In genomic region chr4:47351386-47352049, GRCm38 (mm10) we compare ENCODE assay signal across 8 mouse cellular contexts. TPM values are rescaled to one million over a fixed set of nuclear protein-coding genes. Genes with fewer than 3 reads are reported as not detected.
DNase-seq lines count a peak whose midpoint lies in the region; ATAC-seq and TF ChIP-seq lines count a peak whose summit lies in the region.

No protein-coding gene starts in this region.

- peak overlapping the region; percentile 87 for H3K4me2 ChIP-seq in heart, embryonic 11.5 days
- H3K4me2 ChIP-seq in kidney, embryonic 15.5 days: peak overlapping the region; percentile 94
- peak overlapping the region; percentile 98 for H3K4me2 ChIP-seq in lung, embryonic 16.5 days (ENCODE audit: low read depth, low read length)

- peaks cover 31% of the 10 kb centered on the region for H3K27me3 ChIP-seq in E14TG2a.4 (ENCODE audit: insufficient read depth, low read length)
- H3K27me3 ChIP-seq in heart, embryonic 11.5 days (ENCODE audit: control insufficient read depth, insufficient read depth, low read length): no peaks in the 10 kb centered on the region
- H3K27me3 ChIP-seq in kidney, embryonic 15.5 days: no peaks in the 10 kb centered on the region
- H3K27me3 ChIP-seq in lung, embryonic 16.5 days (ENCODE audit: control insufficient read depth, insufficient read depth, low read depth, low read length): no peaks in the 10 kb centered on the region

- WGBS in heart, embryonic 11.5 days (ENCODE audit: insufficient replicate concordance): 23% methylated on average over 9 of the region's 9 CpGs
- 18% methylated on average over 9 of the region's 9 CpGs for WGBS in kidney, embryonic 15.5 days
- WGBS in lung, embryonic 16.5 days: 18% methylated on average over 9 of the region's 9 CpGs

- no peaks in the 10 kb centered on the region for H3K9me3 ChIP-seq in E14TG2a.4 (ENCODE audit: low read length)
- no peaks in the 10 kb centered on the region for H3K9me3 ChIP-seq in heart, embryonic 11.5 days (replicated peaks; ENCODE audit: control insufficient read depth, low read length)
- no peaks in the 10 kb centered on the region for H3K9me3 ChIP-seq in kidney, embryonic 15.5 days (replicated peaks)
- no peaks in the 10 kb centered on the region for H3K9me3 ChIP-seq in lung, embryonic 16.5 days (ENCODE audit: control insufficient read depth, low read length)

- peak; percentile 19 for TF ChIP-seq CTCF in E14TG2a.4 (conservative IDR thresholded peaks at IDR 0.05; ENCODE audit: low read length)

- H3K27ac ChIP-seq in heart, embryonic 11.5 days (ENCODE audit: low read depth, low read length): no peak overlapping the region
- peak overlapping the region; percentile 90 for H3K27ac ChIP-seq in kidney, embryonic 15.5 days
- no peak overlapping the region for H3K27ac ChIP-seq in lung, embryonic 16.5 days (ENCODE audit: low read length)

- H3K9ac ChIP-seq in heart, embryonic 11.5 days (ENCODE audit: low read depth, low read length): peak overlapping the region; percentile 84; the same call in 1 of the 2 replicates
- H3K9ac ChIP-seq in kidney, embryonic 15.5 days: peak overlapping the region; percentile 70
- peak overlapping the region; percentile 80 for H3K9ac ChIP-seq in lung, embryonic 16.5 days (ENCODE audit: low read length)

- DNase-seq in 3T3-L1 (ENCODE audit: low read depth, low spot score): peak; percentile 60
- DNase-seq in cerebellum, postnatal 10 days: peak; percentile 63 to 65
- no peak for DNase-seq in adipocyte (ENCODE audit: low spot score)

- peaks cover 26% of the 10 kb centered on the region for H3K4me1 ChIP-seq in E14TG2a.4 (replicated peaks; ENCODE audit: low read depth, low read length)
- 0 out of 2 replicates have a peak, but pooled peaks cover 6% of the 10 kb centered on the region for H3K4me1 ChIP-seq in heart, embryonic 11.5 days (ENCODE audit: control insufficient read depth, insufficient read depth, low read length)
- peaks cover 35% of the 10 kb centered on the region for H3K4me1 ChIP-seq in kidney, embryonic 15.5 days
- H3K4me1 ChIP-seq in lung, embryonic 16.5 days (replicated peaks; ENCODE audit: control insufficient read depth, insufficient read depth, low read length): peaks cover 12% of the 10 kb centered on the region

- H3K36me3 ChIP-seq in E14TG2a.4 (ENCODE audit: insufficient read depth, low read length): no peaks in the 10 kb centered on the region
- H3K36me3 ChIP-seq in heart, embryonic 11.5 days (ENCODE audit: control insufficient read depth, insufficient read depth, low read length): no peaks in the 10 kb centered on the region
- no peaks in the 10 kb centered on the region for H3K36me3 ChIP-seq in kidney, embryonic 15.5 days
- no peaks in the 10 kb centered on the region for H3K36me3 ChIP-seq in lung, embryonic 16.5 days (ENCODE audit: control insufficient read depth, insufficient read depth, low read length)

- H3K4me3 ChIP-seq in E14TG2a.4 (replicated peaks; ENCODE audit: low read length): peak overlapping the region; percentile 88
- H3K4me3 ChIP-seq in heart, embryonic 11.5 days (ENCODE audit: low read depth, low read length): peak overlapping the region; percentile 77
- H3K4me3 ChIP-seq in kidney, embryonic 15.5 days (replicated peaks): peak overlapping the region; percentile 84
- peak overlapping the region; percentile 79 for H3K4me3 ChIP-seq in lung, embryonic 16.5 days (ENCODE audit: low read length)

- no peak for ATAC-seq in heart, embryonic 11.5 days (replicated peaks; ENCODE audit: insufficient number of reproducible peaks, low FRiP score, low TSS enrichment)
- 0 out of 2 replicates have a peak, but pooled peaks have one; percentile 4 for ATAC-seq in kidney, embryonic 15.5 days (replicated peaks; ENCODE audit: low FRiP score)
- no peak for ATAC-seq in lung, embryonic 16.5 days (ENCODE audit: low read depth)
- ATAC-seq in neutrophil, adult 5-6 weeks (ENCODE audit: extremely low read depth, insufficient number of reproducible peaks, low FRiP score, poor library complexity, severe bottlenecking): peak; percentile 64; the same call in 1 of the 2 replicates

RNA-seq across cellular contexts. Expression of gene Tgfbr1, which starts 1.5 kb away (rescaled TPM):
- 36.8 and 49.2 TPM in 2 replicates for polyA plus RNA-seq in heart, embryonic 11.5 days (2014; fragmentation: Nextera tagmentation; extraction: Ambion mirVana)
- 45.2 and 45.5 TPM in 2 replicates for polyA plus RNA-seq in kidney, embryonic 15.5 days (2015; fragmentation: Nextera tagmentation; extraction: Ambion mirVana)
- 25.9 and 27.7 TPM in 2 replicates for polyA plus RNA-seq in lung, embryonic 16.5 days (2015; fragmentation: Nextera tagmentation; extraction: Ambion mirVana)
- total RNA-seq in neutrophil, adult 5-6 weeks (2017): 47.7 and 51.8 TPM in 2 replicates

Comparison
In these comparisons a context has a peak if more than half of its experiments do, and no peak if none do; other contexts are left out.
1. ATAC-seq: peak in kidney, embryonic 15.5 days (single experiment) and neutrophil, adult 5-6 weeks (single experiment); none in heart, embryonic 11.5 days (single experiment) and lung, embryonic 16.5 days (single experiment).
2. Peak in every context shown above with its lines, with median percentiles within 50 percentile points of each other: H3K4me3 ChIP-seq, H3K4me2 ChIP-seq and H3K9ac ChIP-seq.